Mouse (Mus musculus): ENCODE measurements around the gene Upb1.

DNA sequence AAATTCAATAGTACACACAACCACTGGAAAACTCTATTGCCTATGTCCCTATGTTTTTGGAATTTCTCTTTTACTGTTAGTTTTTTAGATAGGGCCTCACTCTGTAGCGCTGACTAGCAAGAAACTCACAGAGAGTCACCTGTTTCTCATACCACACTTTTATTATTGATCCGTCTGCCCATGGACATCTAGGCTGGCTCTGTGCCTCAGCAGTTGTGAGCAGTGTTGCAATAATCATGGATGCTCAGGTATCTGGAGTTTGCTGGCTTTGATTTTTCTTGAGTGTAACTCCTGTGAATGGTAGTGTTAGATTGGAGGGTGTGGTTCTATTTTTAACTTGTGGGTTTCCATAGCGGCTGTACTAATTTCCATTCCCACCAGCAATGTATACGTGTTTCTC lies 45.6 kb upstream of the Upb1 start:
- TF ChIP-seq CTCF (IDR thresholded peaks at IDR 0.05; ENCODE audit: insufficient read depth, low read depth, low read length) = no peak
- TF ChIP-seq POLR2A (IDR thresholded peaks at IDR 0.05; ENCODE audit: insufficient read depth, low read depth, low read length) = no peak
